Mouse (Mus musculus) heart, embryonic 13.5 days (tissue): Measurements from ENCODE around the gene Bnip1. TPM values are rescaled to one million over a fixed set of nuclear protein-coding genes. Genes with fewer than 3 reads are reported as not detected.

ENCODE experiments used
- polyA plus RNA-seq: library from polyadenylated mRNA; unstranded; fragments of >200 nt; fragmentation: Nextera tagmentation; extraction: Ambion mirVana; gene quantifications from 2 replicates; pipeline ENCODE4 v1.2.1, GENCODE M21; 2015

Bnip1 gene
- polyA plus RNA-seq, 1 experiment from 2014 or later = 56.6 TPM

Other genes with a start within 250 kb of the Bnip1 start
- 103 and 121 TPM in 2 replicates for gene Ergic1, start 219.6 kb upstream of the Bnip1 start, polyA plus RNA-seq
- gene Dusp1, start 218.9 kb upstream of the Bnip1 start, polyA plus RNA-seq = 32.8 and 33.1 TPM in 2 replicates
- 187 and 228 TPM in 2 replicates for gene Atp6v0e, start 117.8 kb upstream of the Bnip1 start, polyA plus RNA-seq
- gene Crebrf, start 65.4 kb upstream of the Bnip1 start, polyA plus RNA-seq = 9.4 and 10.2 TPM in 2 replicates
- gene Nkx2-5, start 63.9 kb downstream of the Bnip1 start, polyA plus RNA-seq = 136 and 142 TPM in 2 replicates
- 6.3 and 7.0 TPM in 2 replicates for gene Kifc5b, start 136.0 kb downstream of the Bnip1 start, polyA plus RNA-seq
- gene Phf1, start 152.0 kb downstream of the Bnip1 start, polyA plus RNA-seq = 8.4 and 9.2 TPM in 2 replicates
- gene Cuta, start 158.5 kb downstream of the Bnip1 start, polyA plus RNA-seq = 152 and 169 TPM in 2 replicates
- 1.3 and 2.0 TPM in 2 replicates for gene Syngap1, start 160.2 kb downstream of the Bnip1 start, polyA plus RNA-seq
- 9.1 and 9.8 TPM in 2 replicates for gene Zbtb9, start 192.1 kb downstream of the Bnip1 start, polyA plus RNA-seq
- 5.3 and 5.4 TPM in 2 replicates for gene Bak1, start 247.9 kb downstream of the Bnip1 start, polyA plus RNA-seq